ENCODE assay signal across 7 mouse cellular contexts in the genomic region with DNA sequence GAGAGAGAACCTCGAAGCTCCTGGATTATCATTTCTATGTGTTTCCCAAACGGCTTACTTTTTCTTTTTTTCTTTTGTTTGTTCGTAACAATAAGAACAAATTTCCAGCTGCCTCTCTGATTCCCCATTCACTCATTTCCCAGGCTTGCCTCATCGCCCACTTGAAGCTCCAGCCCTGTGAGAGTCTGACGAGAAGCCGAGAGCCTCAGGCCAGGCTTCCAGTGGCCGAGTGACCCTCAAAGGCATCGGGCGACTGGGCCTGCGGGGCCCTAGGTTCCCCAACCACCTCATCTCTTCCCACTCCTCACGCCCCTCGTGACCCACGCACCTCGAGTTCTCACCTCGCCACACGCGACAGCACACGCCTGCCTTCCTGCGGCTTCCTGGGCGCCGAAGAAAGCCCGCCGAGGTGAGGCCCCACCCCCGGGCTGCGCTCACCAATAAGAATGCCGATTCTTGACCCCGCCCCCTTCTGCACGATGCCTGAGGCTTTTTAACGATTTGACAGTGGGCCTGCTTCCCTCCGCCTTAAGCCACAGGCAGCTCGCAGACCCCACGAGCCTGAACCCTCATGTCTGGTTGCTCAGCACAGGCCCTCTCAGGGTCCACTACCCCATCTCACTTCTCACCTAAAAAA. TPM values are rescaled to one million over a fixed set of nuclear protein-coding genes. Genes with fewer than 3 reads are reported as not detected.
DNase-seq lines count a peak whose midpoint lies in the region; ATAC-seq and TF ChIP-seq lines count a peak whose summit lies in the region.

No protein-coding gene starts in this region.

- 51% methylated on average over 32 of the region's 32 CpGs for WGBS in hindbrain, embryonic 10.5 days
- WGBS in lung, embryonic 16.5 days: 33% methylated on average over 32 of the region's 32 CpGs
- 43% methylated on average over 32 of the region's 32 CpGs for WGBS in stomach, embryonic 14.5 days

- peak; percentile 93 for DNase-seq in ZHBTc4 (ENCODE audit: low read depth, low spot score)
- DNase-seq in hindbrain, embryonic 10.5 days (ENCODE audit: low spot score): peak; percentile 47
- no peak for DNase-seq in right cerebral cortex, postnatal 25 days
- no peak for DNase-seq in gastrocnemius, adult 18-20 months (ENCODE audit: low spot score)

- H3K4me1 ChIP-seq in E14TG2a.4 (replicated peaks; ENCODE audit: low read depth, low read length): peaks cover 7% of the 10 kb centered on the region
- peaks cover 14% of the 10 kb centered on the region; the same call in 1 of the 2 replicates for H3K4me1 ChIP-seq in hindbrain, embryonic 10.5 days (replicated peaks)
- H3K4me1 ChIP-seq in lung, embryonic 16.5 days (replicated peaks; ENCODE audit: control insufficient read depth, insufficient read depth, low read length): no peaks in the 10 kb centered on the region
- H3K4me1 ChIP-seq in stomach, embryonic 14.5 days (ENCODE audit: control insufficient read depth, insufficient read depth, low read length): no peaks in the 10 kb centered on the region

- peak overlapping the region; percentile 62; the same call in 1 of the 2 replicates for H3K27ac ChIP-seq in hindbrain, embryonic 10.5 days
- no peak overlapping the region for H3K27ac ChIP-seq in lung, embryonic 16.5 days (ENCODE audit: low read length)
- H3K27ac ChIP-seq in stomach, embryonic 14.5 days (ENCODE audit: low read length): no peak overlapping the region

- no peaks in the 10 kb centered on the region for H3K36me3 ChIP-seq in E14TG2a.4 (ENCODE audit: insufficient read depth, low read length)
- no peaks in the 10 kb centered on the region for H3K36me3 ChIP-seq in hindbrain, embryonic 10.5 days
- no peaks in the 10 kb centered on the region for H3K36me3 ChIP-seq in lung, embryonic 16.5 days (ENCODE audit: control insufficient read depth, insufficient read depth, low read length)
- H3K36me3 ChIP-seq in stomach, embryonic 14.5 days (ENCODE audit: control insufficient read depth, insufficient read depth, low read length): no peaks in the 10 kb centered on the region

- peak overlapping the region; percentile 67 for H3K4me3 ChIP-seq in E14TG2a.4 (replicated peaks; ENCODE audit: low read length)
- peak overlapping the region; percentile 38 for H3K4me3 ChIP-seq in hindbrain, embryonic 10.5 days
- H3K4me3 ChIP-seq in lung, embryonic 16.5 days (ENCODE audit: low read length): peak overlapping the region; percentile 45
- H3K4me3 ChIP-seq in stomach, embryonic 14.5 days (ENCODE audit: low read depth, low read length): peak overlapping the region; percentile 26

- peaks cover 31% of the 10 kb centered on the region for H3K27me3 ChIP-seq in E14TG2a.4 (ENCODE audit: insufficient read depth, low read length)
- no peaks in the 10 kb centered on the region for H3K27me3 ChIP-seq in hindbrain, embryonic 10.5 days (ENCODE audit: insufficient read depth, poor library complexity, severe bottlenecking)
- no peaks in the 10 kb centered on the region for H3K27me3 ChIP-seq in lung, embryonic 16.5 days (ENCODE audit: control insufficient read depth, insufficient read depth, low read depth, low read length)
- no peaks in the 10 kb centered on the region for H3K27me3 ChIP-seq in stomach, embryonic 14.5 days (ENCODE audit: control insufficient read depth, insufficient read depth, low read length)

- peak; percentile 88 for ATAC-seq in lung, embryonic 16.5 days (ENCODE audit: low read depth)
- ATAC-seq in stomach, embryonic 14.5 days (ENCODE audit: insufficient number of reproducible peaks, insufficient read depth, low FRiP score, low read depth): peak; percentile 49; the same call in 1 of the 2 replicates

- H3K9ac ChIP-seq in lung, embryonic 16.5 days (ENCODE audit: low read length): peak overlapping the region; percentile 57
- no peak overlapping the region for H3K9ac ChIP-seq in stomach, embryonic 14.5 days (replicated peaks; ENCODE audit: low read depth, low read length)

- peak overlapping the region; percentile 52 for H3K4me2 ChIP-seq in lung, embryonic 16.5 days (ENCODE audit: low read depth, low read length)
- H3K4me2 ChIP-seq in stomach, embryonic 14.5 days (replicated peaks; ENCODE audit: low read depth, low read length): peak overlapping the region; percentile 46

- H3K9me3 ChIP-seq in E14TG2a.4 (ENCODE audit: low read length): no peaks in the 10 kb centered on the region
- H3K9me3 ChIP-seq in hindbrain, embryonic 10.5 days: 0 out of 2 replicates have a peak, but pooled peaks cover 3% of the 10 kb centered on the region
- no peaks in the 10 kb centered on the region for H3K9me3 ChIP-seq in lung, embryonic 16.5 days (ENCODE audit: control insufficient read depth, low read length)
- no peaks in the 10 kb centered on the region for H3K9me3 ChIP-seq in stomach, embryonic 14.5 days (ENCODE audit: control insufficient read depth, low read depth, low read length)

- TF ChIP-seq CTCF in E14TG2a.4 (conservative IDR thresholded peaks at IDR 0.05; ENCODE audit: low read length): no peak

RNA-seq across cellular contexts. Expression of a gene that starts 3.3 kb away (rescaled TPM):
- 1.0 and 1.2 TPM in 2 replicates for polyA plus RNA-seq in hindbrain, embryonic 10.5 days (2016; fragmentation: Nextera tagmentation; extraction: Ambion mirVana)
- 1.7 and 2.6 TPM in 2 replicates for polyA plus RNA-seq in lung, embryonic 16.5 days (2015; fragmentation: Nextera tagmentation; extraction: Ambion mirVana)
- 1.9 and 2.5 TPM in 2 replicates for polyA plus RNA-seq in stomach, embryonic 14.5 days (2014; fragmentation: Nextera tagmentation; extraction: Ambion mirVana)
- not detected for total RNA-seq in gastrocnemius, adult 18-20 months (2021)

RNA-seq across cellular contexts. Expression of a gene that starts 4.7 kb away (rescaled TPM):
- polyA plus RNA-seq in hindbrain, embryonic 10.5 days (2016; fragmentation: Nextera tagmentation; extraction: Ambion mirVana): not detected in 2 replicates
- polyA plus RNA-seq in lung, embryonic 16.5 days (2015; fragmentation: Nextera tagmentation; extraction: Ambion mirVana): not detected in 2 replicates
- polyA plus RNA-seq in stomach, embryonic 14.5 days (2014; fragmentation: Nextera tagmentation; extraction: Ambion mirVana): not detected in 2 replicates
- not detected for total RNA-seq in gastrocnemius, adult 18-20 months (2021)

RNA-seq across cellular contexts. Expression of a gene that starts 28.8 kb away (rescaled TPM):
- polyA plus RNA-seq in hindbrain, embryonic 10.5 days (2016; fragmentation: Nextera tagmentation; extraction: Ambion mirVana): 56.1 and 56.9 TPM in 2 replicates
- 50.7 and 58.0 TPM in 2 replicates for polyA plus RNA-seq in lung, embryonic 16.5 days (2015; fragmentation: Nextera tagmentation; extraction: Ambion mirVana)
- 48.2 and 49.9 TPM in 2 replicates for polyA plus RNA-seq in stomach, embryonic 14.5 days (2014; fragmentation: Nextera tagmentation; extraction: Ambion mirVana)
- total RNA-seq in gastrocnemius, adult 18-20 months (2021): 10 to 100 TPM; 14.4 to 15.2 TPM

RNA-seq across cellular contexts. Expression of a gene that starts 29.8 kb away (rescaled TPM):
- polyA plus RNA-seq in hindbrain, embryonic 10.5 days (2016; fragmentation: Nextera tagmentation; extraction: Ambion mirVana): 29.5 and 41.3 TPM in 2 replicates
- 76.6 and 89.7 TPM in 2 replicates for polyA plus RNA-seq in lung, embryonic 16.5 days (2015; fragmentation: Nextera tagmentation; extraction: Ambion mirVana)
- polyA plus RNA-seq in stomach, embryonic 14.5 days (2014; fragmentation: Nextera tagmentation; extraction: Ambion mirVana): 64.0 and 64.9 TPM in 2 replicates
- total RNA-seq in gastrocnemius, adult 18-20 months (2021): 1 to 10 TPM; 1.8 to 2.2 TPM

RNA-seq across cellular contexts. Expression of a gene that starts 38.9 kb away (rescaled TPM):
- 0.58 and 0.69 TPM in 2 replicates for polyA plus RNA-seq in hindbrain, embryonic 10.5 days (2016; fragmentation: Nextera tagmentation; extraction: Ambion mirVana)
- polyA plus RNA-seq in lung, embryonic 16.5 days (2015; fragmentation: Nextera tagmentation; extraction: Ambion mirVana): 0.41 and 0.64 TPM in 2 replicates
- polyA plus RNA-seq in stomach, embryonic 14.5 days (2014; fragmentation: Nextera tagmentation; extraction: Ambion mirVana): 0.72 and 0.87 TPM in 2 replicates
- total RNA-seq in gastrocnemius, adult 18-20 months (2021): 1 to 10 TPM in 1 of 2 experiments, under 1 TPM in 1; 0.85 to 1.4 TPM

Comparison
In these comparisons a context has a peak if more than half of its experiments do, and no peak if none do; other contexts are left out.
1. DNase-seq: peak in ZHBTc4 (single experiment) and hindbrain, embryonic 10.5 days (single experiment); none in right cerebral cortex, postnatal 25 days (single experiment) and gastrocnemius, adult 18-20 months (single experiment).
2. Peak in every context shown above with its lines, with median percentiles within 50 percentile points of each other: H3K4me3 ChIP-seq.